Mouse (Mus musculus) layer of hippocampus, postnatal 36 days (tissue): ENCODE data around the gene E2f2. TPM values are rescaled to one million over a fixed set of nuclear protein-coding genes. Genes with fewer than 3 reads are reported as not detected.

ENCODE experiments used
- DNase-seq, 2 experiments: peaks; one replicate each; pipeline ENCODE4 v3.0.0; 2022
- total RNA-seq, 2 experiments: library from RNA; stranded (reverse); gene quantifications; 2 replicates each; pipeline ENCODE4 v1.2.3; 2021

E2f2 gene
- total RNA-seq, 2 experiments from 2014 or later = 0.63 to 0.72 TPM

GRCm38 (mm10) chr4:136206033-136206893, 34.1 kb downstream of the E2f2 start, which contains the start of gene Asap3:
Gene Asap3, plus strand, starts transcription at chr4:136206365.
- DNase-seq = peak; percentile 82

GRCm38 (mm10) chr4:136206943-136207342, 34.7 kb downstream of the E2f2 start:
- no peak for DNase-seq

- no peak for DNase-seq
Measured at GRCm38 (mm10) chr4:136210931-136211330, 38.7 kb downstream of the E2f2 start.

GRCm38 (mm10) chr4:136213629-136214028, 41.4 kb downstream of the E2f2 start:
- DNase-seq = no peak

- DNase-seq = no peak
Measured at GRCm38 (mm10) chr4:136214828-136215227, 42.6 kb downstream of the E2f2 start.

GRCm38 (mm10) chr4:136215576-136215975, 43.4 kb downstream of the E2f2 start:
- DNase-seq = no peak

GRCm38 (mm10) chr4:136217063-136217462, 44.9 kb downstream of the E2f2 start:
- DNase-seq = no peak

- no peak for DNase-seq
Measured at GRCm38 (mm10) chr4:136218595-136219214, 46.5 kb downstream of the E2f2 start.

GRCm38 (mm10) chr4:136220133-136220775, 48.1 kb downstream of the E2f2 start:
- DNase-seq = no peak

- DNase-seq = peak; percentile 28 to 40
Measured at GRCm38 (mm10) chr4:136223549-136224239, 51.5 kb downstream of the E2f2 start.

GRCm38 (mm10) chr4:136224240-136224559, 52.0 kb downstream of the E2f2 start:
- DNase-seq = no peak

- no peak for DNase-seq
Measured at GRCm38 (mm10) chr4:136224677-136225460, 52.7 kb downstream of the E2f2 start.

- no peak for DNase-seq
Measured at GRCm38 (mm10) chr4:136227408-136227807, 55.2 kb downstream of the E2f2 start.

GRCm38 (mm10) chr4:136228640-136229039, 56.4 kb downstream of the E2f2 start:
- DNase-seq = no peak

GRCm38 (mm10) chr4:136238669-136239068, 66.5 kb downstream of the E2f2 start:
- no peak for DNase-seq

GRCm38 (mm10) chr4:136239111-136239510, 66.9 kb downstream of the E2f2 start:
- no peak for DNase-seq

GRCm38 (mm10) chr4:136239622-136240021, 67.4 kb downstream of the E2f2 start:
- DNase-seq = peak; percentile 80 to 83

GRCm38 (mm10) chr4:136240123-136240522, 67.9 kb downstream of the E2f2 start:
- no peak for DNase-seq

GRCm38 (mm10) chr4:136240955-136241354, 68.8 kb downstream of the E2f2 start:
- DNase-seq = no peak

GRCm38 (mm10) chr4:136242065-136242703, 70.0 kb downstream of the E2f2 start:
- DNase-seq = no peak

- DNase-seq = no peak
Measured at GRCm38 (mm10) chr4:136242728-136243127, 70.5 kb downstream of the E2f2 start.
